Mouse (Mus musculus) liver, adult 2 months (tissue): ENCODE measurements around the gene Scgb2a2.

ENCODE experiments used
- CTCF ChIP-seq: fragments of 200-500 bp; IDR thresholded peaks from 2 replicates; pipeline ENCODE4 v1.5.1; 2011; ENCODE audit warnings: low read depth, low read length, control low read depth
- POLR2A ChIP-seq: fragments of 200-500 bp; IDR thresholded peaks from 2 replicates; pipeline ENCODE4 v1.6.1; 2011; ENCODE audit warnings: low read length, control low read depth; ENCODE audit not compliant: insufficient read depth; ENCODE audit errors: extremely low read depth

DNA sequence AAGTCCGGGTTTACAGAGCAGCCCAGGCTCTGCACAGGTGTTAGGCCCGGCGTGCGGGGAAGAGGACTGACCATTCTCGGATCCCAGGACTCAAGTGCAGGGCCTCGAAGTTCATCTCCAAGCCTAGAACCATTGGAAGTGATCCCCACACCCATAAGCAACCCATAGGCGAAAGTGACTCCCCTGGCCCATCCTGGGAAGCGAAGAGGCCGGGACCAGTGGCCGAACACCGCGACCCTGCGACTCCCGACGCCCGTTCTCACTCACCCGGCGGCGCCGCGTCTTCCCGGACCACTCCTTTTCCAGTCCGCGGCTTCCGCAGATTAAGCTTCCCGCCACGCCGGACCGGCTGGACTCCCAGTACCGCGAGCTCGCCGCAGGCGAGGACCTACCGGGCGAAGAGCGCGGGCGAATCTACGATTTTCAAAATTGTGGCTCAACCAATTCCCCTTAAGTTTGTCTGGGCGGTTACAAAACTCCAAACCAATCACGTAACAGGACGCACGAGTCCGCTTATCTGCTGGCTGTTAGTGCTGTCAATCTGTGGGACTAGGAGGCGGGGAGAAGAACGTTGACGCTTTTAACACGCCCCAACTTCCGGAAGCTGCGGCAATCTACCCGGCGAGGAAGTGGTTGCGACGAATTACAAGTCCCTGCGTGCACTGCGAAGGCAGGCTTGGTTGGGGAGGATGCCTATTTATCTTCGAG, 51.9 kb downstream of the Scgb2a2 start, which contains the start of gene Incenp:
- TF ChIP-seq CTCF = no peak
- peak; percentile 65 for TF ChIP-seq POLR2A
